Mouse (Mus musculus) urinary bladder, postnatal 25 days (tissue): Measurements from ENCODE around the gene Txn2.

Experiments used
- DNase-seq: peaks from one replicate; pipeline ENCODE4 v3.0.0; 2022; ENCODE audit warnings: low spot score

Txn2 gene

GRCm38 (mm10) chr15:77933770-77934169 lies 5.0 kb upstream of the Txn2 start:
- DNase-seq = peak; percentile 99

GRCm38 (mm10) chr15:77933222-77933621 lies 4.4 kb upstream of the Txn2 start:
- no peak for DNase-seq

- DNase-seq = no peak
Observed at GRCm38 (mm10) chr15:77931689-77932016, 2.8 kb upstream of the Txn2 start.

- no peak for DNase-seq
Observed at GRCm38 (mm10) chr15:77930986-77931688, 2.3 kb upstream of the Txn2 start.

- DNase-seq = no peak
Observed at GRCm38 (mm10) chr15:77929804-77930203, 998 bp upstream of the Txn2 start.

GRCm38 (mm10) chr15:77928091-77928490 lies 715 bp downstream of the Txn2 start:
- no peak for DNase-seq

GRCm38 (mm10) chr15:77926921-77927320 lies 1.9 kb downstream of the Txn2 start:
- no peak for DNase-seq

- no peak for DNase-seq
Observed at GRCm38 (mm10) chr15:77925195-77925594, 3.6 kb downstream of the Txn2 start.

- no peak for DNase-seq
Observed at GRCm38 (mm10) chr15:77923267-77924035, 5.4 kb downstream of the Txn2 start.

- no peak for DNase-seq
Observed at GRCm38 (mm10) chr15:77922710-77923109, 6.1 kb downstream of the Txn2 start.

- DNase-seq = no peak
Observed at GRCm38 (mm10) chr15:77921636-77922035, 7.2 kb downstream of the Txn2 start.

- no peak for DNase-seq
Observed at GRCm38 (mm10) chr15:77920511-77921462, 8.0 kb downstream of the Txn2 start.

- DNase-seq = no peak
Observed at GRCm38 (mm10) chr15:77919441-77919840, 9.4 kb downstream of the Txn2 start.

GRCm38 (mm10) chr15:77916851-77917544 lies 11.8 kb downstream of the Txn2 start:
- DNase-seq = peak; percentile 88

- no peak for DNase-seq
Observed at GRCm38 (mm10) chr15:77915287-77915686, 13.5 kb downstream of the Txn2 start.

GRCm38 (mm10) chr15:77914507-77914906 lies 14.3 kb downstream of the Txn2 start:
- DNase-seq = no peak

GRCm38 (mm10) chr15:77913054-77913453 lies 15.8 kb downstream of the Txn2 start:
- DNase-seq = no peak

- DNase-seq = no peak
Observed at GRCm38 (mm10) chr15:77912585-77912984, 16.2 kb downstream of the Txn2 start.

GRCm38 (mm10) chr15:77912048-77912447 lies 16.8 kb downstream of the Txn2 start:
- no peak for DNase-seq

GRCm38 (mm10) chr15:77911065-77911464 lies 17.7 kb downstream of the Txn2 start:
- DNase-seq = peak; percentile 46

- DNase-seq = no peak
Observed at GRCm38 (mm10) chr15:77907646-77908518, 20.9 kb downstream of the Txn2 start.
